Mouse (Mus musculus) layer of hippocampus, postnatal 10 days (tissue): ENCODE data around the gene Man1a. TPM values are rescaled to one million over a fixed set of nuclear protein-coding genes. Genes with fewer than 3 reads are reported as not detected.
A peak's percentile ranks its signal among the peaks of the same experiment; 100 is the strongest.

Experiments used
- DNase-seq, 2 experiments: peaks; one replicate each; pipeline ENCODE4 v3.0.0; 2021; ENCODE audit warnings: low spot score in 2 of 2
- long read RNA-seq: library from polyadenylated mRNA; stranded (forward); transcript quantifications from one replicate; pipeline ENCODE4 v2.0.0, GENCODE M21; 2023
- total RNA-seq, 2 experiments: library from RNA; stranded (reverse); gene quantifications; 2 replicates each; pipeline ENCODE4 v1.2.3; 2021

Man1a gene
- 10 to 100 TPM; 35.6 to 38.6 TPM for total RNA-seq
- long read RNA-seq, full-length matches to known transcripts, result 5 of 9 reads
- long read RNA-seq, partial matches to known transcripts, result 4 of 9 reads
- long read RNA-seq, other reads (novel, unspliced or antisense), result 0 of 9 reads

- peak in 1 of 2 experiments; percentile 16 for DNase-seq
Measured at GRCm38 (mm10) chr10:54076420-54076819, at the start of gene Man1a. Man1a (minus strand) TSS chr10:54076609.

GRCm38 (mm10) chr10:54121816-54122215 lies 45.4 kb upstream of the Man1a start:
- DNase-seq, result no peak

GRCm38 (mm10) chr10:54120375-54120774 lies 44.0 kb upstream of the Man1a start:
- DNase-seq, result no peak

GRCm38 (mm10) chr10:54119303-54119702 lies 42.9 kb upstream of the Man1a start:
- DNase-seq, result no peak

GRCm38 (mm10) chr10:54118223-54118912 lies 42.0 kb upstream of the Man1a start:
- no peak for DNase-seq

GRCm38 (mm10) chr10:54117763-54118162 lies 41.4 kb upstream of the Man1a start:
- DNase-seq, result peak; percentile 6 to 12

- no peak for DNase-seq
Measured at GRCm38 (mm10) chr10:54103671-54104070, 27.3 kb upstream of the Man1a start.

- no peak for DNase-seq
Measured at GRCm38 (mm10) chr10:54092081-54092480, 15.7 kb upstream of the Man1a start.

GRCm38 (mm10) chr10:54089923-54090322 lies 13.5 kb upstream of the Man1a start:
- no peak for DNase-seq

GRCm38 (mm10) chr10:54087346-54087745 lies 10.9 kb upstream of the Man1a start:
- no peak for DNase-seq

GRCm38 (mm10) chr10:54085073-54085472 lies 8.7 kb upstream of the Man1a start:
- DNase-seq, result no peak

GRCm38 (mm10) chr10:54077005-54077404 lies 596 bp upstream of the Man1a start:
- DNase-seq, result no peak

GRCm38 (mm10) chr10:54075441-54076010 lies 883 bp downstream of the Man1a start:
- DNase-seq, result peak; percentile 88 to 93

- DNase-seq, result peak; percentile 41 to 53
Measured at GRCm38 (mm10) chr10:54074609-54075421, 1.6 kb downstream of the Man1a start.

- no peak for DNase-seq
Measured at GRCm38 (mm10) chr10:54074247-54074608, 2.2 kb downstream of the Man1a start.

GRCm38 (mm10) chr10:54073641-54074203 lies 2.7 kb downstream of the Man1a start:
- peak in 1 of 2 experiments; percentile 18 for DNase-seq

GRCm38 (mm10) chr10:54072336-54072735 lies 4.1 kb downstream of the Man1a start:
- DNase-seq, result no peak

GRCm38 (mm10) chr10:54070496-54070895 lies 5.9 kb downstream of the Man1a start:
- no peak for DNase-seq

GRCm38 (mm10) chr10:54069412-54069811 lies 7.0 kb downstream of the Man1a start:
- no peak for DNase-seq

- no peak for DNase-seq
Measured at GRCm38 (mm10) chr10:54066683-54067082, 9.7 kb downstream of the Man1a start.

- no peak for DNase-seq
Measured at GRCm38 (mm10) chr10:54063551-54064260, 12.7 kb downstream of the Man1a start.
